Mouse (Mus musculus): Measurements from ENCODE around the gene Foxp1. TPM values are rescaled to one million over a fixed set of nuclear protein-coding genes. Genes with fewer than 3 reads are reported as not detected.
A peak's percentile ranks its signal among the peaks of the same experiment; 100 is the strongest.

The Foxp1 gene
- polyA plus RNA-seq (2014; fragmentation: Nextera tagmentation; extraction: Ambion mirVana): 87.6 and 88.1 TPM in 2 replicates

- WGBS: under 1% methylated on average over 70 of the region's 72 CpGs
- ATAC-seq (ENCODE audit: insufficient number of reproducible peaks, insufficient read depth, low FRiP score, low read depth): no peak; the same call in 1 of the 2 replicates
Observed at GRCm38 (mm10) chr6:99522359-99523108, at the start of gene Foxp1. Foxp1 (minus strand) TSS chr6:99522721.

DNA sequence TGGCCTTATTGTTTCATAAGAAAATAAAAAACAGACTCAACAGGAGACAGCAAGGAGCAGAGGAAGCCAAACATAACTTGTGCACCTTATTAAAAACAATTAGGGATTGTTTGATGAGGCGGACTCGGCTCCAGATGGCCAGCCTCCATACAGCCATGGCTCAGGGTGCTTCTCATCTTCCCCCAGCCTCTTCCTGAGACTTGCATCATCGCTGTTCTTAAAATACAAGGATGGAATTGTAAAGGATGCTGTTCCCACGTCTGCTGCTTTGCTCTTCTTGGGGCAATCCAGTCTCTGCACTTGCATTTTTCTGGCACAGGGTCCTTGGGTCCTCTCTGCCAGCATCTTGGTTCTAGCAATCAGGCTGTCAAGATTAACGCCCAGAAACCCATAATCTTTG is 49.5 kb upstream of the Foxp1 start:
- Histone ChIP-seq H3K9me3 (ENCODE audit: control insufficient read depth, low read length) (no peaks in the 10 kb centered on the region), H3K4me3 (ENCODE audit: control insufficient read depth in 1 of 2, insufficient read depth in 1 of 2, low read depth in 1 of 2, low read length in 2 of 2) (no peak overlapping the region), H3K27ac (replicated peaks in 1 of 2; ENCODE audit: control insufficient read depth in 1 of 2, insufficient read depth in 1 of 2, low read depth in 2 of 2, low read length in 2 of 2) (no peak overlapping the region), H3K36me3 (ENCODE audit: control insufficient read depth, insufficient read depth, low read length) (no peaks in the 10 kb centered on the region), H3K9ac (ENCODE audit: low read length) (no peak overlapping the region), H3K4me2 (ENCODE audit: low read length) (no peak overlapping the region), H3K27me3 (ENCODE audit: control insufficient read depth, insufficient read depth, low read length) (no peaks in the 10 kb centered on the region), H3K4me1 (ENCODE audit: control insufficient read depth in 2 of 2, insufficient read depth in 2 of 2, low read length in 2 of 2) (no peaks in the 10 kb centered on the region)
- WGBS: 68% methylated on average over 5 of the region's 5 CpGs
- ATAC-seq (ENCODE audit: insufficient number of reproducible peaks, insufficient read depth, low FRiP score, low read depth): no peak

More at GRCm38 (mm10) chr6:99522359-99523108, at the start of gene Foxp1:
- H3K4me2 ChIP-seq (ENCODE audit: low read length): peak within 1 kb of the TSS; percentile 75
- peak within 1 kb of the TSS; percentile 90 to 92 for H3K4me3 ChIP-seq (ENCODE audit: control insufficient read depth in 1 of 2, insufficient read depth in 1 of 2, low read depth in 1 of 2, low read length in 2 of 2)
- H3K27ac ChIP-seq (replicated peaks in 1 of 2; ENCODE audit: control insufficient read depth in 1 of 2, insufficient read depth in 1 of 2, low read depth in 2 of 2, low read length in 2 of 2): peak within 1 kb of the TSS; percentile 99 to 100
- H3K36me3 ChIP-seq (ENCODE audit: control insufficient read depth, insufficient read depth, low read length): no peaks in the 10 kb centered on the region; the same call in 1 of the 2 replicates
- no peaks in the 10 kb centered on the region for H3K9me3 ChIP-seq (ENCODE audit: control insufficient read depth, low read length)
- H3K9ac ChIP-seq (ENCODE audit: low read length): peak within 1 kb of the TSS; percentile 98
- H3K27me3 ChIP-seq (ENCODE audit: control insufficient read depth, insufficient read depth, low read length): no peaks in the 10 kb centered on the region
- peaks cover 2 to 9% of the 10 kb centered on the region in 2 experiments; a peak in 2 of 4 replicates for H3K4me1 ChIP-seq (ENCODE audit: control insufficient read depth in 2 of 2, insufficient read depth in 2 of 2, low read length in 2 of 2)

DNA sequence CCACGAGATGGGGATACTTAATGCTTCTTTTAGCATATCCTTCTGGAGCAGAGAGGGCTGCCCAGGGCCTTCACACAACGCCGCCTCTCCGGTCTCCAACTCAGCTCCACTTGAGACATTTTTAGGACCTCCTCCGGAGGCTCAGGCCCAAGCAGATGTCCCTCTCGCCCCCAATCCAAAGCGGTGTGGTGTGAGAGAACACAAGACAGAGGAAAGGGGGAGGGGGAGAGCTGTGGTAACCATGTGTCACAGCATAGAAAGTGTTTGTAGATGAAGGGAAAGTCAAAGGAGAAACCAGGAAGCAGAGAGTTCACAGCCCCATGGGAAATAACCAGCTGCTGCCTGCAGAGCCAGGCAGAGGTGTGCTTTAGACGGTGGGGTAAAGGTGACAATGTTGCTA is 44.4 kb upstream of the Foxp1 start:
- H3K9me3 ChIP-seq (ENCODE audit: control insufficient read depth, low read length): no peaks in the 10 kb centered on the region
- H3K4me2 ChIP-seq (ENCODE audit: low read length): no peak overlapping the region
- H3K27me3 ChIP-seq (ENCODE audit: control insufficient read depth, insufficient read depth, low read length): no peaks in the 10 kb centered on the region
- WGBS: 43% methylated on average over 8 of the region's 8 CpGs
- H3K4me1 ChIP-seq (ENCODE audit: control insufficient read depth in 2 of 2, insufficient read depth in 2 of 2, low read length in 2 of 2): peaks cover 0 to 2% of the 10 kb centered on the region in 2 experiments; a peak in 1 of 4 replicates
- H3K36me3 ChIP-seq (ENCODE audit: control insufficient read depth, insufficient read depth, low read length): no peaks in the 10 kb centered on the region
- H3K4me3 ChIP-seq (ENCODE audit: control insufficient read depth in 1 of 2, insufficient read depth in 1 of 2, low read depth in 1 of 2, low read length in 2 of 2): no peak overlapping the region
- H3K9ac ChIP-seq (ENCODE audit: low read length): no peak overlapping the region
- ATAC-seq (ENCODE audit: insufficient number of reproducible peaks, insufficient read depth, low FRiP score, low read depth): no peak
- no peak overlapping the region for H3K27ac ChIP-seq (replicated peaks in 1 of 2; ENCODE audit: control insufficient read depth in 1 of 2, insufficient read depth in 1 of 2, low read depth in 2 of 2, low read length in 2 of 2)

- no peak for ATAC-seq (ENCODE audit: insufficient number of reproducible peaks, insufficient read depth, low FRiP score, low read depth)
- H3K27ac ChIP-seq (replicated peaks in 1 of 2; ENCODE audit: control insufficient read depth in 1 of 2, insufficient read depth in 1 of 2, low read depth in 2 of 2, low read length in 2 of 2): no peak overlapping the region
- no peak overlapping the region for H3K4me3 ChIP-seq (ENCODE audit: control insufficient read depth in 1 of 2, insufficient read depth in 1 of 2, low read depth in 1 of 2, low read length in 2 of 2)
- no peak overlapping the region for H3K9ac ChIP-seq (ENCODE audit: low read length)
- 87% methylated on average over 3 of the region's 3 CpGs for WGBS
- no peak overlapping the region for H3K4me2 ChIP-seq (ENCODE audit: low read length)
- H3K36me3 ChIP-seq (ENCODE audit: control insufficient read depth, insufficient read depth, low read length): no peaks in the 10 kb centered on the region
- H3K9me3 ChIP-seq (ENCODE audit: control insufficient read depth, low read length): no peaks in the 10 kb centered on the region
- no peaks in the 10 kb centered on the region for H3K27me3 ChIP-seq (ENCODE audit: control insufficient read depth, insufficient read depth, low read length)
- H3K4me1 ChIP-seq (ENCODE audit: control insufficient read depth in 2 of 2, insufficient read depth in 2 of 2, low read length in 2 of 2): peaks cover 0 to 2% of the 10 kb centered on the region in 2 experiments; a peak in 1 of 4 replicates
Observed at GRCm38 (mm10) chr6:99564766-99565165, 42.2 kb upstream of the Foxp1 start.

DNA sequence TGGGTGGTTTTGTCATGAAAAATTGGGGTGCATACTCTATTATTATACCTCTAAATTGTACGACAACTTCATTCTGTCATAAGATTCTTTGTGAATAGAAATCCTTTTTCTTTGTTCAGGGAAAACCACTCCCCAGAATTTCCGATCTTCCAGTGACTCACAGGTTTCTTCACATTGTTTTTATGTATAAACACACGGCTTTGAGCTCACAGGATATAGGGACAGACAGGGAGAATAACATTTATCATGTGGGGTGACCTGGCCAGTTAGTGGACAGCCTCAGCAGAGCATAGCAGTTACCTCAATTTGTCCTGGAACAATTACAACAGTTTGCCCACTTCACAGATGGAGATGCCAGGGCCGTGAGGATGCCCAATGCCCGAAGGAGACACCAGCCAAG is 34.4 kb upstream of the Foxp1 start:
- H3K36me3 ChIP-seq (ENCODE audit: control insufficient read depth, insufficient read depth, low read length): no peaks in the 10 kb centered on the region
- no peak overlapping the region for H3K4me2 ChIP-seq (ENCODE audit: low read length)
- no peaks in the 10 kb centered on the region for H3K9me3 ChIP-seq (ENCODE audit: control insufficient read depth, low read length)
- 74% methylated on average over 5 of the region's 5 CpGs for WGBS
- no peaks in the 10 kb centered on the region for H3K4me1 ChIP-seq (ENCODE audit: control insufficient read depth in 2 of 2, insufficient read depth in 2 of 2, low read length in 2 of 2)
- ATAC-seq (ENCODE audit: insufficient number of reproducible peaks, insufficient read depth, low FRiP score, low read depth): no peak
- H3K9ac ChIP-seq (ENCODE audit: low read length): no peak overlapping the region
- H3K27me3 ChIP-seq (ENCODE audit: control insufficient read depth, insufficient read depth, low read length): no peaks in the 10 kb centered on the region
- H3K27ac ChIP-seq (replicated peaks in 1 of 2; ENCODE audit: control insufficient read depth in 1 of 2, insufficient read depth in 1 of 2, low read depth in 2 of 2, low read length in 2 of 2): no peak overlapping the region
- no peak overlapping the region for H3K4me3 ChIP-seq (ENCODE audit: control insufficient read depth in 1 of 2, insufficient read depth in 1 of 2, low read depth in 1 of 2, low read length in 2 of 2)

GRCm38 (mm10) chr6:99552816-99553215 is 30.3 kb upstream of the Foxp1 start:
- no peak overlapping the region for H3K4me3 ChIP-seq (ENCODE audit: control insufficient read depth in 1 of 2, insufficient read depth in 1 of 2, low read depth in 1 of 2, low read length in 2 of 2)
- H3K4me1 ChIP-seq (ENCODE audit: control insufficient read depth in 2 of 2, insufficient read depth in 2 of 2, low read length in 2 of 2): no peaks in the 10 kb centered on the region
- H3K27ac ChIP-seq (replicated peaks in 1 of 2; ENCODE audit: control insufficient read depth in 1 of 2, insufficient read depth in 1 of 2, low read depth in 2 of 2, low read length in 2 of 2): no peak overlapping the region
- H3K9me3 ChIP-seq (ENCODE audit: control insufficient read depth, low read length): peaks cover 7% of the 10 kb centered on the region; the same call in 1 of the 2 replicates
- no peak overlapping the region for H3K9ac ChIP-seq (ENCODE audit: low read length)
- no peak for ATAC-seq (ENCODE audit: insufficient number of reproducible peaks, insufficient read depth, low FRiP score, low read depth)
- no peaks in the 10 kb centered on the region for H3K27me3 ChIP-seq (ENCODE audit: control insufficient read depth, insufficient read depth, low read length)
- H3K36me3 ChIP-seq (ENCODE audit: control insufficient read depth, insufficient read depth, low read length): no peaks in the 10 kb centered on the region
- WGBS: 65% methylated on average over 1 of the region's 1 CpGs
- no peak overlapping the region for H3K4me2 ChIP-seq (ENCODE audit: low read length)

- Histone ChIP-seq H3K4me2 (ENCODE audit: low read length) (no peak overlapping the region), H3K4me1 (ENCODE audit: control insufficient read depth in 2 of 2, insufficient read depth in 2 of 2, low read length in 2 of 2) (no peaks in the 10 kb centered on the region), H3K9me3 (ENCODE audit: control insufficient read depth, low read length) (peaks cover 7% of the 10 kb centered on the region; the same call in 1 of the 2 replicates), H3K27ac (replicated peaks in 1 of 2; ENCODE audit: control insufficient read depth in 1 of 2, insufficient read depth in 1 of 2, low read depth in 2 of 2, low read length in 2 of 2) (no peak overlapping the region), H3K9ac (ENCODE audit: low read length) (no peak overlapping the region), H3K27me3 (ENCODE audit: control insufficient read depth, insufficient read depth, low read length) (no peaks in the 10 kb centered on the region), H3K4me3 (ENCODE audit: control insufficient read depth in 1 of 2, insufficient read depth in 1 of 2, low read depth in 1 of 2, low read length in 2 of 2) (no peak overlapping the region), H3K36me3 (ENCODE audit: control insufficient read depth, insufficient read depth, low read length) (no peaks in the 10 kb centered on the region)
- ATAC-seq (ENCODE audit: insufficient number of reproducible peaks, insufficient read depth, low FRiP score, low read depth): no peak
- 87% methylated on average over 2 of the region's 2 CpGs for WGBS
Observed at GRCm38 (mm10) chr6:99546416-99546815, 23.9 kb upstream of the Foxp1 start.

Measured in heart, embryonic 14.5 days (tissue).